Mouse (Mus musculus): ENCODE results near the gene Nrxn3.
A peak's percentile ranks its signal among the peaks of the same experiment; 100 is the strongest.

The Nrxn3 gene

GRCm38 (mm10) chr12:89364850-89365249, 642.2 kb downstream of the Nrxn3 start:
- no peak for DNase-seq

GRCm38 (mm10) chr12:89369939-89370338, 647.3 kb downstream of the Nrxn3 start:
- DNase-seq = no peak

GRCm38 (mm10) chr12:89376600-89376999, 653.9 kb downstream of the Nrxn3 start:
- DNase-seq = no peak

GRCm38 (mm10) chr12:89377051-89377643, 654.5 kb downstream of the Nrxn3 start:
- DNase-seq = no peak

GRCm38 (mm10) chr12:89377687-89378086, 655.0 kb downstream of the Nrxn3 start:
- DNase-seq = no peak

GRCm38 (mm10) chr12:89383254-89383653, 660.6 kb downstream of the Nrxn3 start:
- DNase-seq = no peak

- DNase-seq = no peak
Measured at GRCm38 (mm10) chr12:89395121-89395792, 672.6 kb downstream of the Nrxn3 start.

- no peak for DNase-seq
Measured at GRCm38 (mm10) chr12:89436519-89436918, 713.8 kb downstream of the Nrxn3 start.

- no peak for DNase-seq
Measured at GRCm38 (mm10) chr12:89442323-89443038, 719.8 kb downstream of the Nrxn3 start.

GRCm38 (mm10) chr12:89450667-89451298, 728.1 kb downstream of the Nrxn3 start:
- peak; percentile 1 for DNase-seq

- no peak for DNase-seq
Measured at GRCm38 (mm10) chr12:89470226-89470625, 747.5 kb downstream of the Nrxn3 start.

- DNase-seq = no peak
Measured at GRCm38 (mm10) chr12:89471289-89471688, 748.6 kb downstream of the Nrxn3 start.

GRCm38 (mm10) chr12:89471874-89472273, 749.2 kb downstream of the Nrxn3 start:
- no peak for DNase-seq

- DNase-seq = peak; percentile 66
Measured at GRCm38 (mm10) chr12:89479096-89479495, 756.4 kb downstream of the Nrxn3 start.

- DNase-seq = peak; percentile 1
Measured at GRCm38 (mm10) chr12:89482223-89482622, 759.5 kb downstream of the Nrxn3 start.

GRCm38 (mm10) chr12:89504026-89504425, 781.4 kb downstream of the Nrxn3 start:
- DNase-seq = no peak

GRCm38 (mm10) chr12:89505121-89505764, 782.6 kb downstream of the Nrxn3 start:
- peak; percentile 39 for DNase-seq

- no peak for DNase-seq
Measured at GRCm38 (mm10) chr12:89508970-89509369, 786.3 kb downstream of the Nrxn3 start.

- DNase-seq = peak; percentile 70
Measured at GRCm38 (mm10) chr12:89513759-89514158, 791.1 kb downstream of the Nrxn3 start.

GRCm38 (mm10) chr12:89516046-89516445, 793.4 kb downstream of the Nrxn3 start:
- DNase-seq = no peak

- DNase-seq = no peak
Measured at GRCm38 (mm10) chr12:89530679-89531350, 808.1 kb downstream of the Nrxn3 start.

GRCm38 (mm10) chr12:89551291-89551690, 828.6 kb downstream of the Nrxn3 start:
- DNase-seq = peak; percentile 2
